Mouse (Mus musculus) heart, embryonic 13.5 days (tissue): ENCODE data around the gene Metrn. TPM values are rescaled to one million over a fixed set of nuclear protein-coding genes. Genes with fewer than 3 reads are reported as not detected.

Experiments
- ATAC-seq: fragments of 200-750 bp; cut with Nextera tagmentation; 2 replicates; pipeline ENCODE4 v1.8.0; 2017; ENCODE audit warnings: moderate TSS enrichment; ENCODE audit not compliant: insufficient number of reproducible peaks, low FRiP score, low TSS enrichment; ENCODE audit errors: extremely low read depth
- H3K27ac ChIP-seq: fragments of 300-500 bp; sonication (generic); replicated peaks from 2 replicates; pipeline ENCODE4 v1.5.1; 2015; ENCODE audit warnings: moderate library complexity, mild to moderate bottlenecking, inconsistent platforms
- H3K27me3 ChIP-seq: fragments of 300-500 bp; sonication (generic); replicated peaks from 2 replicates; pipeline ENCODE4 v1.6.1; 2015; ENCODE audit warnings: mild to moderate bottlenecking, inconsistent platforms
- H3K36me3 ChIP-seq: fragments of 300-500 bp; sonication (generic); 2 replicates; pipeline ENCODE4 v1.6.1; 2015; ENCODE audit warnings: mild to moderate bottlenecking, inconsistent platforms
- H3K4me1 ChIP-seq: fragments of 300-500 bp; sonication (generic); 2 replicates; pipeline ENCODE4 v1.6.1; 2015; ENCODE audit warnings: inconsistent platforms
- H3K4me2 ChIP-seq: fragments of 300-500 bp; sonication (generic); 2 replicates; pipeline ENCODE4 v1.6.1; 2015; ENCODE audit warnings: inconsistent platforms, mild to moderate bottlenecking, moderate library complexity
- H3K4me3 ChIP-seq: fragments of 300-500 bp; sonication (generic); 2 replicates; pipeline ENCODE4 v1.5.1; 2015; ENCODE audit warnings: moderate library complexity, mild to moderate bottlenecking, inconsistent platforms
- H3K9ac ChIP-seq: fragments of 300-500 bp; sonication (generic); 2 replicates; pipeline ENCODE4 v1.6.1; 2015; ENCODE audit warnings: inconsistent platforms, mild to moderate bottlenecking, moderate library complexity
- H3K9me3 ChIP-seq: fragments of 300-500 bp; sonication (generic); 2 replicates; pipeline ENCODE4 v1.6.1; 2016; ENCODE audit warnings: inconsistent platforms
- WGBS: fragments of 180-500 bp; shearing (Covaris S2); methylation state at CpG from one replicate; pipeline ENCODE4 v1.1.7; 2015; ENCODE audit warnings: mixed read lengths; 5-methylcytosine and 5-hydroxymethylcytosine counted together
- polyA plus RNA-seq: library from polyadenylated mRNA; unstranded; fragments of >200 nt; fragmentation: Nextera tagmentation; extraction: Ambion mirVana; gene quantifications from 2 replicates; pipeline ENCODE4 v1.2.1, GENCODE M21; 2015

The Metrn gene
- polyA plus RNA-seq, 1 experiment from 2014 or later, result 28.9 TPM

GRCm38 (mm10) chr17:25837076-25837410 lies 40.1 kb upstream of the Metrn start, which contains the start of gene Rhbdl1:
Gene Rhbdl1, minus strand, starts transcription at chr17:25837295.
- H3K27ac ChIP-seq, result peak within 1 kb of the TSS; percentile 74
- H3K9me3 ChIP-seq, result no peaks in the 10 kb centered on the region
- H3K36me3 ChIP-seq, result peaks cover 64% of the 10 kb centered on the region
- peak within 1 kb of the TSS; percentile 86 for H3K4me2 ChIP-seq
- H3K27me3 ChIP-seq, result no peaks in the 10 kb centered on the region
- H3K4me3 ChIP-seq, result peak within 1 kb of the TSS; percentile 53
- 2% methylated on average over 29 of the region's 29 CpGs for WGBS
- no peak for ATAC-seq
- peak within 1 kb of the TSS; percentile 84 for H3K9ac ChIP-seq
- peaks cover 51% of the 10 kb centered on the region for H3K4me1 ChIP-seq

GRCm38 (mm10) chr17:25836397-25837075 lies 39.6 kb upstream of the Metrn start:
- H3K4me1 ChIP-seq, result peaks cover 56% of the 10 kb centered on the region
- 20% methylated on average over 21 of the region's 23 CpGs for WGBS
- no peak for ATAC-seq
- H3K9me3 ChIP-seq, result no peaks in the 10 kb centered on the region
- peak overlapping the region; percentile 84 for H3K9ac ChIP-seq
- peak overlapping the region; percentile 74 for H3K27ac ChIP-seq
- peaks cover 63% of the 10 kb centered on the region for H3K36me3 ChIP-seq
- H3K27me3 ChIP-seq, result no peaks in the 10 kb centered on the region
- peak overlapping the region; percentile 53 for H3K4me3 ChIP-seq
- H3K4me2 ChIP-seq, result peak overlapping the region; percentile 86

- peak overlapping the region; percentile 86 for H3K4me2 ChIP-seq
- H3K36me3 ChIP-seq, result peaks cover 63% of the 10 kb centered on the region
- WGBS, result 94% methylated on average over 16 of the region's 16 CpGs
- peaks cover 63% of the 10 kb centered on the region for H3K4me1 ChIP-seq
- 0 out of 2 replicates have a peak overlapping the region, but pooled peaks have one; percentile 74 for H3K27ac ChIP-seq
- no peak overlapping the region for H3K4me3 ChIP-seq
- no peaks in the 10 kb centered on the region for H3K9me3 ChIP-seq
- ATAC-seq, result no peak
- peak overlapping the region; percentile 92; the same call in 1 of the 2 replicates for H3K9ac ChIP-seq
- no peaks in the 10 kb centered on the region for H3K27me3 ChIP-seq
Observed at GRCm38 (mm10) chr17:25835816-25836215, 38.9 kb upstream of the Metrn start.

GRCm38 (mm10) chr17:25835301-25835700 lies 38.4 kb upstream of the Metrn start:
- no peaks in the 10 kb centered on the region for H3K9me3 ChIP-seq
- WGBS, result 91% methylated on average over 7 of the region's 7 CpGs
- H3K36me3 ChIP-seq, result peaks cover 63% of the 10 kb centered on the region

GRCm38 (mm10) chr17:25834595-25835222 lies 37.8 kb upstream of the Metrn start:
- Histone ChIP-seq H3K27me3 (no peaks in the 10 kb centered on the region), H3K4me3 (peak overlapping the region; percentile 74), H3K27ac (peak overlapping the region; percentile 98), H3K9ac (peak overlapping the region; percentile 92), H3K36me3 (peaks cover 63% of the 10 kb centered on the region), H3K4me1 (peaks cover 74% of the 10 kb centered on the region), H3K4me2 (peak overlapping the region; percentile 99), H3K9me3 (no peaks in the 10 kb centered on the region)
- 85% methylated on average over 12 of the region's 12 CpGs for WGBS
- ATAC-seq, result no peak

More at GRCm38 (mm10) chr17:25835301-25835700, 38.4 kb upstream of the Metrn start:
- no peaks in the 10 kb centered on the region for H3K27me3 ChIP-seq
- H3K4me2 ChIP-seq, result peak overlapping the region; percentile 99
- peaks cover 68% of the 10 kb centered on the region for H3K4me1 ChIP-seq
- no peak for ATAC-seq
- H3K27ac ChIP-seq, result no peak overlapping the region
- peak overlapping the region; percentile 74; the same call in 1 of the 2 replicates for H3K4me3 ChIP-seq
- H3K9ac ChIP-seq, result peak overlapping the region; percentile 92

GRCm38 (mm10) chr17:25833961-25834594 lies 37.1 kb upstream of the Metrn start:
- peaks cover 78% of the 10 kb centered on the region for H3K4me1 ChIP-seq
- H3K4me2 ChIP-seq, result peak overlapping the region; percentile 99
- peak overlapping the region; percentile 74 for H3K4me3 ChIP-seq
- no peaks in the 10 kb centered on the region for H3K9me3 ChIP-seq
- 21% methylated on average over 6 of the region's 6 CpGs for WGBS
- H3K9ac ChIP-seq, result peak overlapping the region; percentile 92
- no peaks in the 10 kb centered on the region for H3K27me3 ChIP-seq
- H3K36me3 ChIP-seq, result peaks cover 58% of the 10 kb centered on the region
- H3K27ac ChIP-seq, result peak overlapping the region; percentile 98
- no peak for ATAC-seq

GRCm38 (mm10) chr17:25833291-25833663 lies 36.3 kb upstream of the Metrn start, which contains the start of gene Stub1:
Gene Stub1, minus strand, starts transcription at chr17:25833404.
- peak within 1 kb of the TSS; percentile 98 for H3K27ac ChIP-seq
- peak within 1 kb of the TSS; percentile 74 for H3K4me3 ChIP-seq
- H3K27me3 ChIP-seq, result no peaks in the 10 kb centered on the region
- under 1% methylated on average over 24 of the region's 24 CpGs for WGBS
- H3K4me1 ChIP-seq, result peaks cover 82% of the 10 kb centered on the region
- peaks cover 50% of the 10 kb centered on the region for H3K36me3 ChIP-seq
- H3K9me3 ChIP-seq, result no peaks in the 10 kb centered on the region
- H3K9ac ChIP-seq, result peak within 1 kb of the TSS; percentile 92
- peak; percentile 64 for ATAC-seq
- peak within 1 kb of the TSS; percentile 99 for H3K4me2 ChIP-seq

- Histone ChIP-seq H3K9ac (peak overlapping the region; percentile 92), H3K9me3 (no peaks in the 10 kb centered on the region), H3K27ac (peak overlapping the region; percentile 98), H3K36me3 (peaks cover 50% of the 10 kb centered on the region), H3K4me3 (peak overlapping the region; percentile 74), H3K27me3 (no peaks in the 10 kb centered on the region), H3K4me2 (peak overlapping the region; percentile 99), H3K4me1 (peaks cover 81% of the 10 kb centered on the region)
- ATAC-seq, result peak; percentile 94
- WGBS, result under 1% methylated on average over 77 of the region's 77 CpGs
Observed at GRCm38 (mm10) chr17:25832436-25833290, 35.7 kb upstream of the Metrn start.

GRCm38 (mm10) chr17:25831451-25832281 lies 34.7 kb upstream of the Metrn start:
- Histone ChIP-seq H3K27me3 (no peaks in the 10 kb centered on the region), H3K4me3 (peak overlapping the region; percentile 74), H3K9ac (peak overlapping the region; percentile 92), H3K36me3 (peaks cover 57% of the 10 kb centered on the region), H3K4me2 (peak overlapping the region; percentile 99), H3K4me1 (peaks cover 71% of the 10 kb centered on the region), H3K27ac (peak overlapping the region; percentile 98), H3K9me3 (no peaks in the 10 kb centered on the region)
- no peak for ATAC-seq
- 46% methylated on average over 21 of the region's 21 CpGs for WGBS

GRCm38 (mm10) chr17:25830806-25831431 lies 34.0 kb upstream of the Metrn start:
- H3K36me3 ChIP-seq, result peaks cover 63% of the 10 kb centered on the region
- H3K27me3 ChIP-seq, result no peaks in the 10 kb centered on the region
- peak overlapping the region; percentile 92 for H3K9ac ChIP-seq
- ATAC-seq, result no peak
- H3K4me1 ChIP-seq, result peaks cover 64% of the 10 kb centered on the region
- no peaks in the 10 kb centered on the region for H3K9me3 ChIP-seq
- peak overlapping the region; percentile 74 for H3K4me3 ChIP-seq
- WGBS, result 83% methylated on average over 14 of the region's 14 CpGs
- H3K27ac ChIP-seq, result no peak overlapping the region
- peak overlapping the region; percentile 99 for H3K4me2 ChIP-seq
